Mouse (Mus musculus) CH12.LX (cell line): ENCODE data around the gene Pdzd2.

ENCODE experiments used
- CTCF ChIP-seq, 2 experiments: IDR thresholded peaks in 1 of 2; conservative IDR thresholded peaks in 1 of 2; 2 replicates each; pipeline ENCODE4 v1.5.1; 2011 to 2012; ENCODE audit warnings: low read depth in 2 of 2, low read length in 2 of 2, improper control_type of control experiment in 1 of 2, inconsistent platforms in 1 of 2, mild to moderate bottlenecking in 1 of 2, moderate library complexity in 1 of 2
- JUN ChIP-seq: IDR thresholded peaks from 2 replicates; pipeline ENCODE4 v1.6.1; 2011; ENCODE audit warnings: low read depth, mild to moderate bottlenecking, low read length, improper control_type of control experiment, moderate library complexity; ENCODE audit not compliant: insufficient read depth
- POLR2AphosphoS2 ChIP-seq: IDR thresholded peaks from 2 replicates; pipeline ENCODE4 v1.6.1; 2011; ENCODE audit warnings: low read depth, low read length, improper control_type of control experiment
- ZC3H11A ChIP-seq: IDR thresholded peaks from 2 replicates; pipeline ENCODE4 v1.6.1; 2012; ENCODE audit warnings: low read depth, mild to moderate bottlenecking, inconsistent platforms, low read length, improper control_type of control experiment

DNA sequence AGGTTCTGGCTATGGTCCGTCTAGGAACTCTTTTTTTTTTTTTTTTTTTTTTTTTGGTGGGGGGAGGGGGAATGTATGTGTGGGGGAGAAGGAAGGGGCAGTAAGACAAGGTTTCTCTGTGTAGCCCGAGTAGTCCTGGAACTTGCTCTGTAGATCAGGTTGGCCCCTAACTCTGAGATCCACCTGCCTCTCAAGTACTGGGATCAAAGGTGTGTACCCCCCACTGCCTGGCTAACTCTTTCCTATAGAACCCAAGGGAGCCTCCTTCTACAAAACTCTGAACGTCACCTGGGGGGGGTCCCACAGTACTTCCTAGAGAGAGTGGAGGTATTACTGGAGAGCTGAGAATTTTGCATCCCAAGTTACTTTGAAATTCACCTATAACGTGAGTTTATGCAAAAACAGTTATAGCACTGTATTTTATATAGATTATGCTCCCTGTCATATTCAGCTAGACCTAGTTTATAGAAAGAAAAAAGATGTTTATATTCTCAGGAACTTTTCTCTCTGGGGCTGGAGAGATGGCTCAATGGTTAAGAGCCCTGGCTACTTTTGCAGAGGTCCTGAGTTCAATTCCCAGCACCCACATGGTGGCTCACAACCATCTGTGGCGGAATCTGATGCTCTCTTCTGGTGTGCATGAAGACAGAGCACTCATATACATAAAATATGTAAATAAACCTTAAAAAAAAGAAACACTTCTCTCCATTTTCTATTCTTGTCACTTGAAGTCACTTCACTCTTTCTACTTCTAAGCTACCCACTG is 191.9 kb downstream of the Pdzd2 start:
- no peak for TF ChIP-seq ZC3H11A
- TF ChIP-seq POLR2AphosphoS2, result no peak
- no peak for TF ChIP-seq JUN
- no peak for TF ChIP-seq CTCF (conservative IDR thresholded peaks at IDR 0.05 in 1 of 2, IDR thresholded peaks at IDR 0.05 in 1 of 2; ENCODE audit: low read depth in 2 of 2, low read length in 2 of 2)
